Mouse (Mus musculus) CH12.LX (cell line): ENCODE measurements around the gene Nrg3.

Experiments used
- BHLHE40 ChIP-seq: IDR thresholded peaks from 2 replicates; pipeline ENCODE4 v1.6.1; 2011; ENCODE audit warnings: mild to moderate bottlenecking, low read depth, low read length, improper control_type of control experiment
- CHD2 ChIP-seq: IDR thresholded peaks from 2 replicates; pipeline ENCODE4 v1.6.1; 2011; ENCODE audit warnings: low read length, improper control_type of control experiment
- CTCF ChIP-seq, 2 experiments: IDR thresholded peaks in 1 of 2; conservative IDR thresholded peaks in 1 of 2; 2 replicates each; pipeline ENCODE4 v1.5.1; 2011 to 2012; ENCODE audit warnings: low read depth in 2 of 2, low read length in 2 of 2, improper control_type of control experiment in 1 of 2, inconsistent platforms in 1 of 2, mild to moderate bottlenecking in 1 of 2, moderate library complexity in 1 of 2
- ELF1 ChIP-seq: IDR thresholded peaks from 2 replicates; pipeline ENCODE4 v1.6.1; 2014; ENCODE audit warnings: low read depth, mild to moderate bottlenecking, inconsistent platforms, low read length, improper control_type of control experiment
- HCFC1 ChIP-seq: IDR thresholded peaks from 2 replicates; pipeline ENCODE4 v1.6.1; 2012; ENCODE audit warnings: low read depth, mild to moderate bottlenecking, inconsistent platforms, low read length, improper control_type of control experiment
- NRF1 ChIP-seq: IDR thresholded peaks from 2 replicates; pipeline ENCODE4 v1.6.1; 2014; ENCODE audit warnings: low read depth, mild to moderate bottlenecking, inconsistent platforms, low read length, improper control_type of control experiment, moderate library complexity
- POLR2AphosphoS2 ChIP-seq: IDR thresholded peaks from 2 replicates; pipeline ENCODE4 v1.6.1; 2011; ENCODE audit warnings: low read depth, low read length, improper control_type of control experiment
- RCOR1 ChIP-seq: conservative IDR thresholded peaks from 2 replicates; pipeline ENCODE4 v1.6.1; 2012; ENCODE audit warnings: low read depth, mild to moderate bottlenecking, inconsistent platforms, low read length, improper control_type of control experiment
- UBTF ChIP-seq: IDR thresholded peaks from 2 replicates; pipeline ENCODE4 v1.6.1; 2012; ENCODE audit warnings: low read depth, mild to moderate bottlenecking, inconsistent platforms, low read length, improper control_type of control experiment, moderate library complexity

- no peak for TF ChIP-seq UBTF
- no peak for TF ChIP-seq NRF1
- no peak for TF ChIP-seq BHLHE40
- no peak for TF ChIP-seq POLR2AphosphoS2
- no peak for TF ChIP-seq HCFC1
- no peak for TF ChIP-seq RCOR1
- TF ChIP-seq CTCF (conservative IDR thresholded peaks at IDR 0.05 in 1 of 2, IDR thresholded peaks at IDR 0.05 in 1 of 2; ENCODE audit: low read depth in 2 of 2, low read length in 2 of 2): no peak
- no peak for TF ChIP-seq CHD2
- no peak for TF ChIP-seq ELF1
These were observed 208.5 kb downstream of the Nrg3 start for GRCm38 (mm10) chr14:39264422-39264821.
